Mouse (Mus musculus): ENCODE results near the gene Taar1. TPM values are rescaled to one million over a fixed set of nuclear protein-coding genes. Genes with fewer than 3 reads are reported as not detected.

The Taar1 gene
- polyA plus RNA-seq, 1 experiment from 2014 or later: not detected

DNA sequence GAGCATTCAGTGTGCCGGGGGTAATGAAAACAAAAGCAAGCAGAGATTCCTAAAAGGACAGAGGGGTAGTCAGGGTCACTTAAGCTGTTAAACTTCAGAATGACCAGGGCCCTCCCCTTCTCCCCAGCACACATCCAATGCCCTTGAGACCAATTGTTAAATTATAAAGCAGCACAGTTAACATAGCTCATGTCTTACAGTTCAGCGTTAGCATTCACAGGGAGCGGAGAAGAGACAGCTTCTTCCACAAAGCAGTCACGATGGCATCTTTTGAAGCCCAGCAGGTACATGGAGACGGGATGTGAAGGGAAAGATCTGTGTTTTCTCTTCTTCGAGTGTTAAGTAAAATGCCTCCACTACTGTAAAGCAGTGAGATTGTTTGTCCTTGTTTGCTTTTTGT lies 18.2 kb downstream of the Taar1 start, which contains the start of gene Taar2:
TSS of gene Taar2 (plus strand) at position 261 of the 400 bp plus-strand sequence.
- H3K4me2 ChIP-seq: no peak within 1 kb of the TSS
- H3K4me1 ChIP-seq: no peaks in the 10 kb centered on the region
- H3K27me3 ChIP-seq: no peaks in the 10 kb centered on the region
- H3K4me3 ChIP-seq: no peak within 1 kb of the TSS
- 54% methylated on average over 6 of the region's 6 CpGs for WGBS
- H3K36me3 ChIP-seq: no peaks in the 10 kb centered on the region
- H3K9me3 ChIP-seq: no peaks in the 10 kb centered on the region
- no peak within 1 kb of the TSS for H3K27ac ChIP-seq
- ATAC-seq (ENCODE audit: borderline replicate concordance, extremely low read depth, low FRiP score, low TSS enrichment): no peak
- no peak within 1 kb of the TSS for H3K9ac ChIP-seq

DNA sequence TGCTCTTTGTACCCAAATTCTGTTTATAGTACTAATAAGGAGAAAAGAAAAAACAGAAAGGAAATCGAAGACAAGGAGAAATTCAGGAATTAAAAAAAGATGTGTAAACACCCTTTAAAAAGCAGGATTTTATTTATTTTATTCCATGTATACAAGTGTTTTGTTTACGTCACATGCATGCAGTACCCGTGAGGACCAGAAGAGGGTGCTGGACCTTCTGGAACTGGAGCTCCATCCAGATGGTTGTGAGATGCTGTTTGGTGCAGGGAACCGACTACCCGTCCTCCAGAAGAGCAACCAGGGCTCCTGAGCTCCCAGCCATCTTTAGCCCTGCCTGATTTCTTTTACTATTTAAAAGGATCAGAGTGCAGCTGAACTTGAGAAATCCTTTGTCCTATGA lies 22.3 kb downstream of the Taar1 start:
- H3K27me3 ChIP-seq: no peaks in the 10 kb centered on the region

DNA sequence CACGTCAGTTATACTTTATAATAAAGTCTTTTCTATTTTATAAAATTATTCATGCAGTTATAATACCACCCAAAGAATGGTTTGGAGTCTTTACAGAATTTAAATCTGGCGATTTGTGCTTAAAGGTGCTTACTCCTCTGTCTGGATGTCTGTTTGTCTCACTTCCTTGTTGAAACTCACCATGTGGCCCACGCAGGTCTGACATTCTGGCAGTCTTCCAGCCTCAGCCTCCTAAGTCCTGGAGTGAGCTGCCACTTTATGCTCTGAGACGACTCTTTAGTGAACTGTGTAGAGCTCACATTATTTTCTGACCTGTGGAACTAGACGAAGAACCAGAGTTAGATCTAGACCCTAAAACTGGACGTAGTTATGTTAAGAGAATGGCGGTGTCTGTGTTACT lies 27.9 kb downstream of the Taar1 start:
- Histone ChIP-seq H3K27ac (no peak overlapping the region), H3K4me1 (no peaks in the 10 kb centered on the region), H3K36me3 (no peaks in the 10 kb centered on the region), H3K9ac (no peak overlapping the region), H3K27me3 (no peaks in the 10 kb centered on the region), H3K4me2 (no peak overlapping the region), H3K4me3 (no peak overlapping the region), H3K9me3 (no peaks in the 10 kb centered on the region)
- 45% methylated on average over 7 of the region's 7 CpGs for WGBS
- ATAC-seq (ENCODE audit: borderline replicate concordance, extremely low read depth, low FRiP score, low TSS enrichment): no peak

More for the DNA sequence above, 22.3 kb downstream of the Taar1 start:
- no peak overlapping the region for H3K4me2 ChIP-seq
- no peak for ATAC-seq (ENCODE audit: borderline replicate concordance, extremely low read depth, low FRiP score, low TSS enrichment)
- no peak overlapping the region for H3K27ac ChIP-seq
- H3K36me3 ChIP-seq: no peaks in the 10 kb centered on the region
- 67% methylated on average over 5 of the region's 5 CpGs for WGBS
- no peak overlapping the region for H3K9ac ChIP-seq
- no peak overlapping the region for H3K4me3 ChIP-seq
- no peaks in the 10 kb centered on the region for H3K4me1 ChIP-seq
- H3K9me3 ChIP-seq: no peaks in the 10 kb centered on the region

DNA sequence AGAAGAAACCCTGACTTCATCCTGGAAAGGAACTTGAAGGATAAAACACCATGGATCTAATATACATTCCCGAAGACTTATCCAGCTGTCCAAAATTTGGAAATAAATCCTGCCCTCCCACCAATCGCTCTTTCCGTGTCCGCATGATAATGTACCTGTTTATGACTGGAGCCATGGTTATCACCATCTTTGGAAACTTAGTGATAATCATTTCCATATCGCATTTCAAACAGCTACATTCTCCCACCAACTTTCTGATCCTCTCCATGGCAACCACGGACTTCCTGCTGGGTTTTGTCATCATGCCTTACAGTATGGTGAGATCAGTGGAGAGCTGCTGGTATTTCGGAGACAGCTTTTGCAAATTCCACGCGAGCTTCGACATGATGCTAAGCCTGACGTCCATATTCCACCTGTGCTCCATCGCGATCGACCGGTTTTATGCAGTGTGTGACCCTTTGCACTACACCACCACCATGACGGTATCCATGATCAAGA lies 29.4 kb downstream of the Taar1 start, which contains the start of gene Taar3:
TSS of gene Taar3 (plus strand) at position 51 of the 498 bp plus-strand sequence.
- Histone ChIP-seq H3K27ac (no peak within 1 kb of the TSS), H3K4me3 (no peak within 1 kb of the TSS), H3K36me3 (no peaks in the 10 kb centered on the region), H3K9me3 (no peaks in the 10 kb centered on the region), H3K9ac (no peak within 1 kb of the TSS), H3K4me1 (no peaks in the 10 kb centered on the region), H3K27me3 (no peaks in the 10 kb centered on the region), H3K4me2 (no peak within 1 kb of the TSS)
- ATAC-seq (ENCODE audit: borderline replicate concordance, extremely low read depth, low FRiP score, low TSS enrichment): no peak
- 82% methylated on average over 16 of the region's 16 CpGs for WGBS

DNA sequence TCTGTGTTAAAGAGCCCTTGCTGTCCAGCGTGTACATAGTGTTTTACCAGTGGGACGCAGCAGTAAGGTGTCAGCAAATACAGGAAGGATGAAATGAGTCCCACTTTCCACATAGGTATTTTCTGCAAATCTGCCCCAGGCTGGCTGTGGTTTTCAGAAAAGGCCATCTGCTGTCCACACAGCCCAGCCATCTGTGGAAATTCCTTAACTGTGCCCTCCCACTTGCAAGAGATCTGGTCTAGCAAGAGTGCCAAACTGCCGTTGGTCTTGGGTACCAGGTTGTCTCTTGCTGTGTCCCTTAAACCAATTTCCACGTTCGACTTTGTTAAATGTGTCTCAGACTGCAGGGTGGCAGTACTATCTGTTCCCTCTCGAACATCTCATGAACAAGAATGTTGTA lies 31.6 kb downstream of the Taar1 start:
- no peak overlapping the region for H3K9ac ChIP-seq
- H3K4me2 ChIP-seq: no peak overlapping the region
- H3K27ac ChIP-seq: no peak overlapping the region
- H3K9me3 ChIP-seq: no peaks in the 10 kb centered on the region
- no peaks in the 10 kb centered on the region for H3K4me1 ChIP-seq
- 71% methylated on average over 6 of the region's 6 CpGs for WGBS
- no peak overlapping the region for H3K4me3 ChIP-seq
- H3K36me3 ChIP-seq: no peaks in the 10 kb centered on the region
- no peaks in the 10 kb centered on the region for H3K27me3 ChIP-seq
- ATAC-seq (ENCODE audit: borderline replicate concordance, extremely low read depth, low FRiP score, low TSS enrichment): no peak

DNA sequence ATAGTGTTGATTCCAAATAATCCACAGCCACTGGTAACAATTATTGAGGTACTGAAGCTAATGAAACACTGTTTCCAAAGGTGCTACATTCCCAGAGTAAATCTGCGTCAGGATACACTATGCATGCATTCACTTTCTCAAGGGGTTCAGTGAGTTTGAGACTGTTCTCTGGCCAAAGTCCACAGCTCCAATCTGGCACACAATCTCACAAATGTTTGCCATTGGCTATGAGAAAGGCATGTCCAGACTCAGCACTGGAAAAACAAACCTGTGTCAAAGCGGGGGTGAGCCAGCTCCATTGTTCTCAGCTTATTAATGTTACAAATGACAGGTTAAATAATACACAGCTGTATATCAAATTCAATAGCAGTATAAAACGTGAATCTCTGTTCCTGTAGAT lies 38.9 kb downstream of the Taar1 start:
- Histone ChIP-seq H3K4me1 (no peaks in the 10 kb centered on the region), H3K4me3 (no peak overlapping the region), H3K4me2 (no peak overlapping the region), H3K27me3 (no peaks in the 10 kb centered on the region), H3K36me3 (no peaks in the 10 kb centered on the region), H3K9me3 (no peaks in the 10 kb centered on the region), H3K9ac (no peak overlapping the region), H3K27ac (no peak overlapping the region)
- ATAC-seq (ENCODE audit: borderline replicate concordance, extremely low read depth, low FRiP score, low TSS enrichment): no peak
- WGBS: 44% methylated on average over 3 of the region's 3 CpGs

DNA sequence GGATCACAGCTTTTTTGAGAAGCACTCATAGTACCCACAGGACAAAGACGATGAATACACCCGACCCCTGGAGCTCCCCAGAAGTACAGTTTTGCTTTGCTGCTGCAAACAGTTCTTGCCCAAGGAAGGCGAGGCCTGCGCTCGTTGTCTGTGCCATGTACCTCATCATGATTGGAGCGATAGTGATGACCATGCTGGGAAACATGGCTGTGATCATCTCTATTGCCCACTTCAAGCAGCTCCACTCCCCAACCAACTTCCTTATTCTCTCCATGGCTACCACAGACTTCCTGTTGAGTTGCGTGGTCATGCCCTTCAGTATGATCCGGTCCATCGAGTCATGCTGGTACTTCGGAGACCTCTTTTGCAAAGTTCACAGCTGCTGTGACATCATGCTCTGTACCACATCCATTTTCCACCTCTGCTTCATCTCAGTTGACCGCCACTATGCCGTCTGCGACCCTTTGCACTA lies 40.3 kb downstream of the Taar1 start, which contains the start of gene Taar4:
TSS of gene Taar4 (plus strand) at position 51 of the 472 bp plus-strand sequence.
- 93% methylated on average over 13 of the region's 13 CpGs for WGBS

DNA sequence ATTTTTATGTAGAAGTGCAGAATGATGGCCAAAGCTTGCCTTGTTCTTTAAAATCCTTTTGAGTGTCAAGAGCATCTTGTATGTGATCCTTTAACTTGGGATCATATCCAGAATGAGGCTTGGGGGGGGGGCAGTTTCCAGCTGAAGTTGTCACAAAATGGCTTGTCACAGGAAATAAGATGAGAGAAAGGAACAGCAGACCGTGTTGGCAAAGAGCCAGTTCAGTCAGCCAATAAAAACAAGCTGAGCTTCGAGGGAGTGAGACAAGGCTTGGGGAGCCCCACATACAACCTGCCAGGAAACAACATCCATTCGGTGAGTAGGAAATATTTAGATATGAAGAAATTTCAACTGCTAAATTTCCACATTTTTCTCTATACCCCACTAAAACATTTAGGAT lies 43.3 kb downstream of the Taar1 start:
- H3K9me3 ChIP-seq: no peaks in the 10 kb centered on the region
- ATAC-seq (ENCODE audit: borderline replicate concordance, extremely low read depth, low FRiP score, low TSS enrichment): no peak
- H3K4me1 ChIP-seq: no peaks in the 10 kb centered on the region
- H3K4me2 ChIP-seq: no peak overlapping the region
- 14% methylated on average over 3 of the region's 3 CpGs for WGBS
- H3K27me3 ChIP-seq: no peaks in the 10 kb centered on the region
- H3K27ac ChIP-seq: no peak overlapping the region
- H3K36me3 ChIP-seq: no peaks in the 10 kb centered on the region
- H3K9ac ChIP-seq: no peak overlapping the region
- no peak overlapping the region for H3K4me3 ChIP-seq

More for the DNA sequence above, 40.3 kb downstream of the Taar1 start, which contains the start of gene Taar4:
- Histone ChIP-seq H3K4me3 (no peak within 1 kb of the TSS), H3K4me2 (no peak within 1 kb of the TSS), H3K36me3 (no peaks in the 10 kb centered on the region), H3K9ac (no peak within 1 kb of the TSS), H3K9me3 (no peaks in the 10 kb centered on the region), H3K4me1 (no peaks in the 10 kb centered on the region), H3K27me3 (no peaks in the 10 kb centered on the region), H3K27ac (no peak within 1 kb of the TSS)
- no peak for ATAC-seq (ENCODE audit: borderline replicate concordance, extremely low read depth, low FRiP score, low TSS enrichment)

DNA sequence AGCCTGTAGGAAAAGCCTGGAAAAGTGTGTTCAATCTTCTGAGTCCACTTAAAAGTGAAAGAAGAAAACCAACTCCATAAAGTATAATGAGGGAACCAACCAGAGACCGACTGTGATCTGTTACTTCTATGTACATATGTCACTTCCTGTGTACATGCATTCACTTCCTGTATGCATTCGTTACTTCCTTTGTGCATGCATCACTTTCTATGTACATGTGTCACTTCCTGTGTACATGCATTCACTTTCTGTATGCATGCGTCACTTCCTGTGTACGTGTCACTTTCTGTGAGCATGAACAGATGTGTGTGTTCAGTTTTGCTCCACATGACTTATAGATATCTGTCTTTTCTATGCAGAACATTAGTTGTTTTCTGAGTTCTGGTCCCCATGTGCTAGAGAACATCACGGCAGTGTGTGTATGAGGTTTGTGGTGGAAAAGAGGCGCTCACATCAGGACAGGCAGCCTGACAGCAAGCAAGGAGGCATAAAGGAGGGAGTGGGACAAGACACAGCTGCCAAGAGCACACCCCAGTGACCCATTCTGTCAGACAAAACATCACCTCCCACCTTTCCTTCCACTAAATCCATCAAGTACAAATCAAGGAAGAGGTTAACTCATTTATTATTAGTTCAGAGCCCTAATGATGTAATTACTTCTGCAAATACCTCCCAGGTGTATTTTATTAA lies 44.9 kb downstream of the Taar1 start:
- no peak for ATAC-seq (ENCODE audit: borderline replicate concordance, extremely low read depth, low FRiP score, low TSS enrichment)
- Histone ChIP-seq H3K36me3 (no peaks in the 10 kb centered on the region), H3K9ac (no peak overlapping the region), H3K9me3 (no peaks in the 10 kb centered on the region), H3K27ac (no peak overlapping the region), H3K4me1 (no peaks in the 10 kb centered on the region), H3K4me3 (no peak overlapping the region), H3K27me3 (no peaks in the 10 kb centered on the region), H3K4me2 (no peak overlapping the region)
- 74% methylated on average over 6 of the region's 6 CpGs for WGBS

DNA sequence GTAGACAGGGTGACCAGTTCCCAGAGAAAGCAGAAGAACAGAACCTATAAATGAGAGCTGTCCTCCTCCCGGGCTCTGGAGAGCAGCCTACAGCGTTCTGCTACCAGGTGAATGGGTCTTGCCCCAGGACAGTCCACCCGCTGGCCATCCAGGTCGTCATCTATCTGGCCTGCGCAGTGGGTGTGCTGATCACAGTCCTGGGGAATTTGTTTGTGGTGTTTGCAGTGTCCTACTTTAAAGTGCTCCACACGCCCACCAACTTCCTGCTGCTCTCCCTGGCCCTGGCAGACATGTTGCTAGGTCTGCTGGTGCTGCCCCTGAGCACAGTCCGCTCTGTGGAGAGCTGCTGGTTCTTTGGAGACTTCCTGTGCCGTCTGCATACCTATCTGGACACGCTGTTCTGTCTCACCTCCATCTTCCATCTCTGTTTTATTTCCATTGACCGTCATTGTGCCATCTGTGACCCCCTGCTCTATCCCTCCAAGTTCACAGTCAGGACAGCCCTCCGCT lies 50.6 kb downstream of the Taar1 start, which contains the start of gene Taar5:
TSS of gene Taar5 (plus strand) at position 51 of the 510 bp plus-strand sequence.
- no peaks in the 10 kb centered on the region for H3K27me3 ChIP-seq
- no peaks in the 10 kb centered on the region for H3K9me3 ChIP-seq
- no peaks in the 10 kb centered on the region for H3K4me1 ChIP-seq
- H3K36me3 ChIP-seq: no peaks in the 10 kb centered on the region
- no peak within 1 kb of the TSS for H3K4me3 ChIP-seq
- 84% methylated on average over 11 of the region's 11 CpGs for WGBS
- H3K9ac ChIP-seq: no peak within 1 kb of the TSS
- H3K27ac ChIP-seq: no peak within 1 kb of the TSS
- no peak for ATAC-seq (ENCODE audit: borderline replicate concordance, extremely low read depth, low FRiP score, low TSS enrichment)
- H3K4me2 ChIP-seq: no peak within 1 kb of the TSS
